Mouse (Mus musculus) kidney, embryonic 16.5 days (tissue): ENCODE measurements at regions not wholly inside any gene's neighbourhood (a gene's known extent, or its start where the extent isn't known, plus 50 kb on each side); places are given as distances from the start of the nearest gene placed in this dataset.

Experiments
- ATAC-seq: fragments of 200-750 bp; cut with Nextera tagmentation; 2 replicates; pipeline ENCODE4 v1.8.0; 2017; ENCODE audit warnings: moderate TSS enrichment; ENCODE audit not compliant: low FRiP score, low TSS enrichment
- H3K27ac ChIP-seq: fragments of 300-500 bp; sonication (generic); 2 replicates; pipeline ENCODE4 v1.5.1; 2014; ENCODE audit warnings: low read length
- H3K27me3 ChIP-seq: fragments of 300-500 bp; sonication (generic); 2 replicates; pipeline ENCODE4 v1.6.1; 2014; ENCODE audit warnings: low read length, control low read depth, mixed read lengths; ENCODE audit not compliant: insufficient read depth
- H3K36me3 ChIP-seq: fragments of 300-500 bp; sonication (generic); 2 replicates; pipeline ENCODE4 v1.6.1; 2014; ENCODE audit warnings: low read length, control low read depth, mixed read lengths; ENCODE audit not compliant: insufficient read depth
- H3K4me1 ChIP-seq: fragments of 300-500 bp; sonication (generic); 2 replicates; pipeline ENCODE4 v1.6.1; 2014; ENCODE audit warnings: low read length, control low read depth, mixed read lengths; ENCODE audit not compliant: insufficient read depth
- H3K4me2 ChIP-seq: fragments of 300-500 bp; sonication (generic); replicated peaks from 2 replicates; pipeline ENCODE4 v1.6.1; 2014; ENCODE audit warnings: low read depth, low read length
- H3K4me3 ChIP-seq: fragments of 300-500 bp; sonication (generic); 2 replicates; pipeline ENCODE4 v1.5.1; 2014; ENCODE audit warnings: mild to moderate bottlenecking, low read length
- H3K9ac ChIP-seq: fragments of 300-500 bp; sonication (generic); replicated peaks from 2 replicates; pipeline ENCODE4 v1.6.1; 2014; ENCODE audit warnings: low read length
- H3K9me3 ChIP-seq: fragments of 300-500 bp; sonication (generic); 2 replicates; pipeline ENCODE4 v1.6.1; 2016; ENCODE audit warnings: low read length, control low read depth
- WGBS: fragments of 180-500 bp; shearing (Covaris S2); extraction: QIAGEN DNeasy Blood & Tissue Kit; methylation state at CpG from one replicate; pipeline ENCODE4 v1.1.7; 2014; 5-methylcytosine and 5-hydroxymethylcytosine counted together

- 61% methylated on average over 5 of the region's 5 CpGs for WGBS
- Histone ChIP-seq H3K4me3 (no peak overlapping the region), H3K36me3 (no peaks in the 10 kb centered on the region), H3K9ac (no peak overlapping the region), H3K27ac (no peak overlapping the region), H3K27me3 (no peaks in the 10 kb centered on the region), H3K4me1 (no peaks in the 10 kb centered on the region), H3K9me3 (no peaks in the 10 kb centered on the region), H3K4me2 (no peak overlapping the region)
- no peak for ATAC-seq
Observed at GRCm38 (mm10) chr4:64901091-64901845, 222.7 kb upstream of the Pappa start.

GRCm38 (mm10) chr4:64923751-64924150, 200.2 kb upstream of the Pappa start:
- Histone ChIP-seq H3K4me2 (no peak overlapping the region), H3K36me3 (no peaks in the 10 kb centered on the region), H3K4me1 (no peaks in the 10 kb centered on the region), H3K27ac (no peak overlapping the region), H3K4me3 (no peak overlapping the region), H3K9ac (no peak overlapping the region), H3K27me3 (no peaks in the 10 kb centered on the region), H3K9me3 (no peaks in the 10 kb centered on the region)
- ATAC-seq: no peak

- H3K27me3 ChIP-seq: no peaks in the 10 kb centered on the region
- H3K4me2 ChIP-seq: no peak overlapping the region
- H3K36me3 ChIP-seq: no peaks in the 10 kb centered on the region
- no peak overlapping the region for H3K9ac ChIP-seq
- no peaks in the 10 kb centered on the region for H3K9me3 ChIP-seq
- H3K4me1 ChIP-seq: no peaks in the 10 kb centered on the region
- H3K27ac ChIP-seq: no peak overlapping the region
- 67% methylated on average over 2 of the region's 2 CpGs for WGBS
- no peak overlapping the region for H3K4me3 ChIP-seq
- no peak for ATAC-seq
Observed at GRCm38 (mm10) chr4:64928553-64928952, 195.4 kb upstream of the Pappa start.

- Histone ChIP-seq H3K4me2 (no peak overlapping the region), H3K27me3 (no peaks in the 10 kb centered on the region), H3K36me3 (no peaks in the 10 kb centered on the region), H3K9me3 (no peaks in the 10 kb centered on the region), H3K4me3 (no peak overlapping the region), H3K27ac (no peak overlapping the region), H3K9ac (no peak overlapping the region), H3K4me1 (no peaks in the 10 kb centered on the region)
- ATAC-seq: no peak
Observed at GRCm38 (mm10) chr4:64945547-64945946, 178.4 kb upstream of the Pappa start.

- Histone ChIP-seq H3K4me3 (no peak overlapping the region), H3K4me1 (no peaks in the 10 kb centered on the region), H3K4me2 (no peak overlapping the region), H3K27me3 (no peaks in the 10 kb centered on the region), H3K27ac (no peak overlapping the region), H3K9me3 (no peaks in the 10 kb centered on the region), H3K36me3 (no peaks in the 10 kb centered on the region), H3K9ac (no peak overlapping the region)
- no peak for ATAC-seq
Observed at GRCm38 (mm10) chr4:64952651-64953050, 171.3 kb upstream of the Pappa start.

GRCm38 (mm10) chr4:64958843-64959242, 165.1 kb upstream of the Pappa start:
- ATAC-seq: peak; percentile 79
- H3K9ac ChIP-seq: no peak overlapping the region
- no peaks in the 10 kb centered on the region for H3K4me1 ChIP-seq
- no peaks in the 10 kb centered on the region for H3K36me3 ChIP-seq
- no peak overlapping the region for H3K4me3 ChIP-seq
- H3K27ac ChIP-seq: no peak overlapping the region
- 48% methylated on average over 4 of the region's 4 CpGs for WGBS
- no peaks in the 10 kb centered on the region for H3K9me3 ChIP-seq
- no peak overlapping the region for H3K4me2 ChIP-seq
- no peaks in the 10 kb centered on the region for H3K27me3 ChIP-seq

GRCm38 (mm10) chr4:64961796-64962195, 162.2 kb upstream of the Pappa start:
- H3K4me3 ChIP-seq: no peak overlapping the region
- no peak overlapping the region for H3K4me2 ChIP-seq
- no peak overlapping the region for H3K27ac ChIP-seq
- H3K27me3 ChIP-seq: no peaks in the 10 kb centered on the region
- H3K36me3 ChIP-seq: no peaks in the 10 kb centered on the region
- 55% methylated on average over 4 of the region's 4 CpGs for WGBS
- H3K9me3 ChIP-seq: no peaks in the 10 kb centered on the region
- H3K9ac ChIP-seq: no peak overlapping the region
- H3K4me1 ChIP-seq: no peaks in the 10 kb centered on the region
- peak; percentile 27; the same call in 1 of the 2 replicates for ATAC-seq
